Mouse (Mus musculus) layer of hippocampus, adult 2 months (tissue): Measurements from ENCODE around the gene Akap2. TPM values are rescaled to one million over a fixed set of nuclear protein-coding genes. Genes with fewer than 3 reads are reported as not detected.
A peak's percentile ranks its signal among the peaks of the same experiment; 100 is the strongest.

ENCODE experiments used
- DNase-seq, 2 experiments: peaks; one replicate each; pipeline ENCODE4 v3.0.0; 2022; ENCODE audit warnings: low spot score in 2 of 2
- H3K27ac ChIP-seq: fragments of 200-600 bp; 2 replicates; pipeline ENCODE4 v1.8.1; 2022
- H3K4me3 ChIP-seq: fragments of 200-600 bp; 2 replicates; pipeline ENCODE4 v1.8.1; 2022; ENCODE audit warnings: mild to moderate bottlenecking
- CTCF ChIP-seq: fragments of 200-600 bp; conservative IDR thresholded peaks from 2 replicates; pipeline ENCODE4 v1.8.1; 2022; ENCODE audit warnings: antibody characterized with exemption, mild to moderate bottlenecking, moderate library complexity
- total RNA-seq, 2 experiments: library from RNA; stranded (reverse); gene quantifications; 2 replicates each; pipeline ENCODE4 v1.2.3; 2021

Gene Akap2
- total RNA-seq, 2 experiments from 2014 or later = 46.8 to 52.0 TPM

DNA sequence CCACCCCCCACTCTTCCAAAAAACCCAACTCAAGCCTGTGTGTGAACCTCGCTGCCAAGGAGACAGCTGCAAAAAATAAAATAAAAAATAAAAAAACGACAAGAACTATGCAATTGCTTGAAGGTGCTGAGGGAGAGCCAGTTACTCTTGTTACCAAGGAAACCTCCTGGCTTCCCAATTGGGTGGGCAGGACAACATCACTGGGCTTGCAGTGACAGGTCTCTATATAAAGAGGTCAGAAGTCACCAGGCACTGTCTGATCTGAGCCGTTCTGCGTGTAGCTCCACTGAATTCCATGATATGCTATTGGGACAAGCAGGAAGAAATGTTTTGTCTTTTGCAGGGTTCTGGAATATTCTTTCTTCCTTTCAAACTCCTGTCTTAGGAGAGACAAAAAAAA, 722 bp upstream of the Akap2 start:
- Histone ChIP-seq H3K4me3 (no peak overlapping the region), H3K27ac (peak overlapping the region; percentile 60)
- TF ChIP-seq CTCF = no peak
- no peak for DNase-seq

GRCm38 (mm10) chr4:57719370-57719769, 1.9 kb downstream of the Akap2 start:
- no peak for DNase-seq
- H3K27ac ChIP-seq = no peak overlapping the region
- peak; percentile 56 for TF ChIP-seq CTCF
- H3K4me3 ChIP-seq = no peak overlapping the region

DNA sequence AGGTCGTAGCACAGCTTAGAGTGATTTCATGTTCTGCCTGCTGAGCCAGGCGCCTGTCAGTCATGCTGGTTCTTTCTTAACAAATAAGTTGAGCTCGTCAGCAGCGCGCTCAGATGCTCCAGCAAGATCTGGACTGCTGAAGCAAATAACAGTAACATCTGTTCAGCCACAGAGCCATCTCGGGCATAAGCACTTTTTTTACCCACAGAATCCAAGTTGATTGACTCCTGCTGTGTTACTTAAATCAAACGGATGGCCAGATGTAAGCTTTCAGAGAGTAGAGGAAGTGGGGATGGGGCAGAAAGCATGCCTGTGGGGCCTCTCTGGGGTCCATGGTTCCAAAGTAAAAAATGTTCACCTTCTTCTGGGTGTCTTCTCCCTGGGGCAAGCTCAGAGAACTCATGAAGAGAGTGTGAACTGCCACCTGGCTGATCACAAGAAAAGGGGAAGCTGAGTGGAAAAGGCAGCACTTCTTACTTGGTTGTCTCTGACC, 3.5 kb downstream of the Akap2 start:
- peak in 1 of 2 experiments; percentile 58 for DNase-seq

GRCm38 (mm10) chr4:57722296-57722695, 4.8 kb downstream of the Akap2 start:
- TF ChIP-seq CTCF = no peak
- DNase-seq = no peak
- no peak overlapping the region for H3K4me3 ChIP-seq

More for the DNA sequence above, 3.5 kb downstream of the Akap2 start:
- TF ChIP-seq CTCF = no peak
- Histone ChIP-seq H3K4me3 (no peak overlapping the region), H3K27ac (peak overlapping the region; percentile 43; the same call in 1 of the 2 replicates)

DNA sequence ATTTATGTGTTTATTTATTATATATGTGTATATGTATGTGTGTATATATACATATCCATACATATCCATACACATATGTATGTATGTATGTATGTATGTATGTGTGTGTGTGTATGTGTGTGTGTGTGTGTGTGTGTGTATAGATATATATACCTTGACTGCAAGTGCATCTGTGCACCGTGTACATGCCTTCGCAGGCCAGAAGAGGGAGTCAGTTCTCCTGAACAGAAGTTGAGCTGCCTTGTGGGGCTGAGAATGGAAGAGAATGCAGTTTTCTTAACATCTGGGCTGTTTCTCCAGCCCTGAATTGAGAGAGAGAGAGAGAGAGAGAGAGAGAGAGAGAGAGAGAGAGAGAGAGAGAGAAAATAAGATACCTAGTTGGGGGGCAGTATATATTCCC, 6.2 kb downstream of the Akap2 start:
- H3K27ac ChIP-seq = peak overlapping the region; percentile 84
- TF ChIP-seq CTCF = peak; percentile 51
- no peak overlapping the region for H3K4me3 ChIP-seq
- DNase-seq = no peak

More at GRCm38 (mm10) chr4:57722296-57722695, 4.8 kb downstream of the Akap2 start:
- peak overlapping the region; percentile 84; the same call in 1 of the 2 replicates for H3K27ac ChIP-seq

DNA sequence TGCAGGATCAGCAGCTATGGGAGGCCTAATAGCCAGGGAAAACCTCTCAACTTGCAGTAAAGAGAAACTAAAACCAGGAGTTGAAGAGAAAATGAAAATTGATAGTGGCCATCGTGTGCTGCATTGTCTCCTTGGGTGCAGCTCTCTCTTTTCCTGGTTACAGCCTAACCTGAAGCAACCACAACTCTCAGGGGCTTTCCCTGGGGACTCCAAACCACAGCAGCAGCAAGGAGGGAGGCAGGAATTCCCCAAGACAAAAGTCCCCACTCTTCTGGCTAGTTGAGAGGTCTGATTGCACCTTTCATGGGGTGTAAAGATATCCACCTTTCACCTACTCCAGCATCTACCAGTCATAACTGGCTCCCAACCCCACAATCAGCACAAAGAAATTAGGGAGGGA, 8.1 kb downstream of the Akap2 start:
- DNase-seq = no peak
- Histone ChIP-seq H3K27ac (no peak overlapping the region), H3K4me3 (no peak overlapping the region)
- TF ChIP-seq CTCF = no peak

- no peak overlapping the region for H3K4me3 ChIP-seq
- peak overlapping the region; percentile 77 for H3K27ac ChIP-seq
- TF ChIP-seq CTCF = no peak
- DNase-seq = no peak
Observed at GRCm38 (mm10) chr4:57728611-57729183, 11.2 kb downstream of the Akap2 start.

GRCm38 (mm10) chr4:57730047-57730446, 12.6 kb downstream of the Akap2 start:
- no peak for TF ChIP-seq CTCF
- no peak for DNase-seq

GRCm38 (mm10) chr4:57730801-57731598, 13.5 kb downstream of the Akap2 start:
- TF ChIP-seq CTCF = no peak
- H3K4me3 ChIP-seq = no peak overlapping the region
- H3K27ac ChIP-seq = peak overlapping the region; percentile 84
- no peak for DNase-seq

More at GRCm38 (mm10) chr4:57730047-57730446, 12.6 kb downstream of the Akap2 start:
- Histone ChIP-seq H3K27ac (peak overlapping the region; percentile 84), H3K4me3 (no peak overlapping the region)

DNA sequence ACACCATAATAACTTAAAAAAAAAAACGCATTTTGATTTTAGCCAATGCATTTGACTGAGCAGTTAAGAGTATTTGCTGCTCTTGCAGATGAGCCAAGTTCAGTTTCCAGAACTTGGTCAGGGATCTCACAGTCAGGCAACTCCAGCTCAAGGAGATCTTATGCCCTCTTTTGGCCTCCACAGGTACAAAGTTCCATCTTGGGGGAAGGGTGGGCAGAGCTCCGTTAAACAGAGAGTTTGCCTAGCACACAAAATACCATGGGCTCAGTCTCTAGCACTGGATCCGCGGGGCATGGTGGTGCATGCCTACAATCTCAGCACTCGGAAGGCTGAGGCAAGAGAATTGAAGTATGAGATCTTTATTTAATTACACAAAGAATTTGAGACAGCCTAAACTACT, 14.9 kb downstream of the Akap2 start:
- H3K27ac ChIP-seq = no peak overlapping the region
- no peak overlapping the region for H3K4me3 ChIP-seq
- no peak for TF ChIP-seq CTCF
- no peak for DNase-seq

GRCm38 (mm10) chr4:57733445-57733844, 16.0 kb downstream of the Akap2 start:
- peak; percentile 51 to 71 for DNase-seq
- TF ChIP-seq CTCF = no peak
- peak overlapping the region; percentile 82 for H3K27ac ChIP-seq
- no peak overlapping the region for H3K4me3 ChIP-seq

DNA sequence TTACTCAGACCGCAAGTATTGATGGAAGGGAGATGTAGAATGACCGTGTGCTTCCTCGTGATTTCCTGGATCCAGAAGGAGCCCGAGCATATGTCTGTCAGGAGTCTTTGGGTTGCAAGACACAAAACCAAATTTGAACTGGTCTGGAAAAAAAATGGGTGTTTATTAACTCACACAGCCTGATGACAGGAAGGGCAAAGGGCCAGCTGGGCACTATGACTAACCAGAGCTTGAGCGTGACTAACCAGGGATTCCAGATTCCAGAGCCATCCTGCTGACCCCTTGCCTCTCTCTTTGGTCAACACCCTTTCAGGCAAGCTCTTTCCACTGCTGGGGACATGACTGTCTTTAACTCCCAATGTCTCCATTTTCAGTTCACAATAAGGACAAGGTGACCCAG, 18.0 kb downstream of the Akap2 start:
- H3K27ac ChIP-seq = no peak overlapping the region
- no peak for TF ChIP-seq CTCF
- H3K4me3 ChIP-seq = no peak overlapping the region
- no peak for DNase-seq

DNA sequence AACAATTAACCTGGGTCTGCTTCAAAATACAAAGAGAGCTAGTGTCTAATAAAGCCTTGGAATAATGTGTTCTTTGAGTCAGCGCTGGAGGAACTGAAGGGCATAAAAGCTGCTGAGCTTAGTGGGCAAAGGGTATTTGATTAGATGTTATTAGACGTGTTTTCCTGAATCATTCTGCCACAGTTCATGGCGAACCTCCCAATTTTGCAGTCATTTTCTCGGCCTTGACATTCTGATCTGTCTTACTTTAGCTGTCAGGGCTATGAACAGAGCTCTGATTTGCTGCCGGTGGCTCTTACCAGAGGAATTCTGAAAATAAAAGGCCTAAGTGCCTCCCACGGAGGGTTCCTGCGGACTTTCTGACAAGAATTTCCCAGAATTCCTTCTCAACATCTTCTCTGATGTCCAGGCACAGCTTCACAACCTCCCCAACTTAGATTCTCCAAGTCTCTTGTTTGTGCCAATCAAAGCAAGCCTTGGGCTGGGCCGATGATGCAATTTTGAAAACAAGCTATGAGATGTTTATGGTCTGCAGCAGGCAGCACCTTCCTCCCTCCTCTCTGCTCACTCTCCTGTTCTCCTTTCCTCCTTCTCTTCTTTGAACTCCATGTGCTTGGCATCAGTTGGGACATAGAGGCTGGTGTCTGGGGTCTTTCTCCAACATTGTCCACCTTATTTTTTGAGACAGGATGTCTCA, 21.5 kb downstream of the Akap2 start:
- Histone ChIP-seq H3K4me3 (no peak overlapping the region), H3K27ac (no peak overlapping the region)
- no peak for TF ChIP-seq CTCF
- DNase-seq = no peak
